8 mouse cellular contexts compared by ENCODE assay signal in genomic region chr7:126760956-126761355, GRCm38 (mm10). TPM values are rescaled to one million over a fixed set of nuclear protein-coding genes. Genes with fewer than 3 reads are reported as not detected.
DNase-seq lines count a peak whose midpoint lies in the region; ATAC-seq lines count a peak whose summit lies in the region.

No protein-coding gene starts in this region.

- H3K4me3 ChIP-seq in kidney, embryonic 14.5 days (ENCODE audit: low read length): peak overlapping the region; percentile 82; the same call in 1 of the 2 replicates
- H3K4me3 ChIP-seq in brown adipose tissue, adult 24 weeks (ENCODE audit: insufficient read depth, low read depth, low read length): peak overlapping the region; percentile 98
- peak overlapping the region; percentile 74; the same call in 1 of the 2 replicates for H3K4me3 ChIP-seq in hindbrain, embryonic 12.5 days
- H3K4me3 ChIP-seq in midbrain, embryonic 14.5 days (replicated peaks; ENCODE audit: low read depth, low read length): peak overlapping the region; percentile 61

- peak overlapping the region; percentile 86; the same call in 1 of the 2 replicates for H3K9ac ChIP-seq in kidney, embryonic 14.5 days (ENCODE audit: low read depth, low read length)
- H3K9ac ChIP-seq in hindbrain, embryonic 12.5 days: peak overlapping the region; percentile 90; the same call in 1 of the 2 replicates
- H3K9ac ChIP-seq in midbrain, embryonic 14.5 days (replicated peaks; ENCODE audit: low read length): no peak overlapping the region

- peak overlapping the region; percentile 95; the same call in 1 of the 2 replicates for H3K27ac ChIP-seq in kidney, embryonic 14.5 days (ENCODE audit: low read depth, low read length)
- H3K27ac ChIP-seq in brown adipose tissue, adult 24 weeks (replicated peaks; ENCODE audit: low read depth, low read length): peak overlapping the region; percentile 54
- H3K27ac ChIP-seq in hindbrain, embryonic 12.5 days: peak overlapping the region; percentile 89; the same call in 1 of the 2 replicates
- H3K27ac ChIP-seq in midbrain, embryonic 14.5 days (replicated peaks; ENCODE audit: low read depth, low read length): peak overlapping the region; percentile 87; the same call in 1 of the 2 replicates

- WGBS in kidney, embryonic 14.5 days: 60% methylated on average over 4 of the region's 4 CpGs
- 66% methylated on average over 4 of the region's 4 CpGs for WGBS in hindbrain, embryonic 12.5 days
- WGBS in midbrain, embryonic 14.5 days: 87% methylated on average over 4 of the region's 4 CpGs

- H3K36me3 ChIP-seq in kidney, embryonic 14.5 days (ENCODE audit: control insufficient read depth, insufficient read depth, low read length): peaks cover 46% of the 10 kb centered on the region
- H3K36me3 ChIP-seq in hindbrain, embryonic 12.5 days: peaks cover 31% of the 10 kb centered on the region
- peaks cover 38% of the 10 kb centered on the region for H3K36me3 ChIP-seq in midbrain, embryonic 14.5 days (ENCODE audit: control insufficient read depth, insufficient read depth, low read length)

- H3K9me3 ChIP-seq in kidney, embryonic 14.5 days (ENCODE audit: control insufficient read depth, low read length): no peaks in the 10 kb centered on the region
- no peaks in the 10 kb centered on the region for H3K9me3 ChIP-seq in hindbrain, embryonic 12.5 days (replicated peaks)
- no peaks in the 10 kb centered on the region for H3K9me3 ChIP-seq in midbrain, embryonic 14.5 days (ENCODE audit: control insufficient read depth, low read length)

- DNase-seq in kidney, adult 9 months: no peak
- DNase-seq in midbrain, embryonic 14.5 days: no peak
- no peak for DNase-seq in T-cell, adult 2 months (ENCODE audit: low spot score)
- DNase-seq in right cerebral cortex, adult 2 months (ENCODE audit: low spot score in 2 of 2): no peak
- no peak for DNase-seq in kidney, postnatal 14 days

- H3K4me2 ChIP-seq in kidney, embryonic 14.5 days (replicated peaks; ENCODE audit: low read depth, low read length): peak overlapping the region; percentile 71
- H3K4me2 ChIP-seq in hindbrain, embryonic 12.5 days (replicated peaks): peak overlapping the region; percentile 88
- H3K4me2 ChIP-seq in midbrain, embryonic 14.5 days (ENCODE audit: low read length): peak overlapping the region; percentile 88

- no peak for ATAC-seq in kidney, embryonic 14.5 days (ENCODE audit: low FRiP score, low TSS enrichment)
- ATAC-seq in hindbrain, embryonic 12.5 days (ENCODE audit: low FRiP score): no peak
- no peak for ATAC-seq in midbrain, embryonic 14.5 days (ENCODE audit: low FRiP score, low TSS enrichment)

- no peaks in the 10 kb centered on the region for H3K27me3 ChIP-seq in kidney, embryonic 14.5 days (ENCODE audit: control insufficient read depth, insufficient read depth, low read length)
- no peaks in the 10 kb centered on the region for H3K27me3 ChIP-seq in hindbrain, embryonic 12.5 days
- H3K27me3 ChIP-seq in midbrain, embryonic 14.5 days (ENCODE audit: control insufficient read depth, insufficient read depth, low read length): no peaks in the 10 kb centered on the region

- peaks cover 16% of the 10 kb centered on the region; the same call in 1 of the 2 replicates for H3K4me1 ChIP-seq in kidney, embryonic 14.5 days (ENCODE audit: control insufficient read depth, insufficient read depth, low read length)
- peaks cover 15% of the 10 kb centered on the region for H3K4me1 ChIP-seq in brown adipose tissue, adult 24 weeks (ENCODE audit: control insufficient read depth, insufficient read depth, insufficient read length, low read length)
- peaks cover 30% of the 10 kb centered on the region for H3K4me1 ChIP-seq in hindbrain, embryonic 12.5 days
- peaks cover 15% of the 10 kb centered on the region for H3K4me1 ChIP-seq in midbrain, embryonic 14.5 days (ENCODE audit: control insufficient read depth, insufficient read depth, low read length)

RNA-seq across cellular contexts. Expression of gene Mapk3, which starts 1.6 kb away (rescaled TPM):
- 55.0 and 79.2 TPM in 2 replicates for polyA plus RNA-seq in kidney, embryonic 14.5 days (2014; fragmentation: Nextera tagmentation; extraction: Ambion mirVana)
- polyA plus RNA-seq in brown adipose tissue, adult 24 weeks (2012; ENCODE audit: insufficient read depth, insufficient read length, missing spikeins): 68.9 and 90.6 TPM in 2 replicates
- polyA plus RNA-seq in hindbrain, embryonic 12.5 days (2016; fragmentation: Nextera tagmentation; extraction: Ambion mirVana): 63.6 and 67.8 TPM in 2 replicates
- polyA plus RNA-seq in midbrain, embryonic 14.5 days (2014; fragmentation: Nextera tagmentation; extraction: Ambion mirVana): 78.4 and 110 TPM in 2 replicates

RNA-seq across cellular contexts. Expression of gene Gdpd3, which starts 5.2 kb away (rescaled TPM):
- polyA plus RNA-seq in kidney, embryonic 14.5 days (2014; fragmentation: Nextera tagmentation; extraction: Ambion mirVana): 2.0 and 2.6 TPM in 2 replicates
- polyA plus RNA-seq in brown adipose tissue, adult 24 weeks (2012; ENCODE audit: insufficient read depth, insufficient read length, missing spikeins): not detected in 2 replicates
- 1.4 TPM in 2 replicates for polyA plus RNA-seq in hindbrain, embryonic 12.5 days (2016; fragmentation: Nextera tagmentation; extraction: Ambion mirVana)
- 2.0 and 3.4 TPM in 2 replicates for polyA plus RNA-seq in midbrain, embryonic 14.5 days (2014; fragmentation: Nextera tagmentation; extraction: Ambion mirVana)

RNA-seq across cellular contexts. Expression of gene Ypel3, which starts 15.8 kb away (rescaled TPM):
- 87.5 and 94.5 TPM in 2 replicates for polyA plus RNA-seq in kidney, embryonic 14.5 days (2014; fragmentation: Nextera tagmentation; extraction: Ambion mirVana)
- polyA plus RNA-seq in brown adipose tissue, adult 24 weeks (2012; ENCODE audit: insufficient read depth, insufficient read length, missing spikeins): 156 and 157 TPM in 2 replicates
- 140 and 144 TPM in 2 replicates for polyA plus RNA-seq in hindbrain, embryonic 12.5 days (2016; fragmentation: Nextera tagmentation; extraction: Ambion mirVana)
- polyA plus RNA-seq in midbrain, embryonic 14.5 days (2014; fragmentation: Nextera tagmentation; extraction: Ambion mirVana): 218 and 255 TPM in 2 replicates

RNA-seq across cellular contexts. Expression of gene Tbx6, which starts 20.3 kb away (rescaled TPM):
- polyA plus RNA-seq in kidney, embryonic 14.5 days (2014; fragmentation: Nextera tagmentation; extraction: Ambion mirVana): 0.24 and 0.36 TPM in 2 replicates
- polyA plus RNA-seq in brown adipose tissue, adult 24 weeks (2012; ENCODE audit: insufficient read depth, insufficient read length, missing spikeins): not detected in 2 replicates
- 0.48 and 1.1 TPM in 2 replicates for polyA plus RNA-seq in hindbrain, embryonic 12.5 days (2016; fragmentation: Nextera tagmentation; extraction: Ambion mirVana)
- 0.22 and 0.24 TPM in 2 replicates for polyA plus RNA-seq in midbrain, embryonic 14.5 days (2014; fragmentation: Nextera tagmentation; extraction: Ambion mirVana)

RNA-seq across cellular contexts. Expression of gene Ppp4c, which starts 31.3 kb away (rescaled TPM):
- polyA plus RNA-seq in kidney, embryonic 14.5 days (2014; fragmentation: Nextera tagmentation; extraction: Ambion mirVana): 294 and 371 TPM in 2 replicates
- 46.4 and 53.3 TPM in 2 replicates for polyA plus RNA-seq in brown adipose tissue, adult 24 weeks (2012; ENCODE audit: insufficient read depth, insufficient read length, missing spikeins)
- polyA plus RNA-seq in hindbrain, embryonic 12.5 days (2016; fragmentation: Nextera tagmentation; extraction: Ambion mirVana): 286 and 294 TPM in 2 replicates
- 210 and 212 TPM in 2 replicates for polyA plus RNA-seq in midbrain, embryonic 14.5 days (2014; fragmentation: Nextera tagmentation; extraction: Ambion mirVana)
